Mouse (Mus musculus) heart, adult 8-10 months (tissue): Measurements from ENCODE around the gene Trpc2. TPM values are rescaled to one million over a fixed set of nuclear protein-coding genes. Genes with fewer than 3 reads are reported as not detected.

ENCODE experiments used
- DNase-seq: peaks from one replicate; pipeline ENCODE4 v3.0.0; 2022; ENCODE audit warnings: low spot score
- total RNA-seq, 4 experiments: library from RNA; stranded (reverse); gene quantifications; 2 replicates each; pipeline ENCODE4 v1.2.4; 2022

Gene Trpc2
- total RNA-seq, 4 experiments from 2014 or later, result 0.11 to 0.87 TPM; not detected in 2

GRCm38 (mm10) chr7:102102241-102102640, 19.3 kb downstream of the Trpc2 start:
- DNase-seq, result no peak

- DNase-seq, result no peak
Observed at GRCm38 (mm10) chr7:102102696-102103095, 19.8 kb downstream of the Trpc2 start.

GRCm38 (mm10) chr7:102103555-102103954, 20.6 kb downstream of the Trpc2 start:
- DNase-seq, result no peak

GRCm38 (mm10) chr7:102104126-102104525, 21.2 kb downstream of the Trpc2 start:
- no peak for DNase-seq

- DNase-seq, result no peak
Observed at GRCm38 (mm10) chr7:102106700-102107141, 23.8 kb downstream of the Trpc2 start.

- no peak for DNase-seq
Observed at GRCm38 (mm10) chr7:102108206-102108605, 25.3 kb downstream of the Trpc2 start.

GRCm38 (mm10) chr7:102109171-102109570, 26.3 kb downstream of the Trpc2 start, which contains the start of gene Art5:
Gene Art5, minus strand, starts transcription at chr7:102109489.
- DNase-seq, result no peak

- DNase-seq, result no peak
Observed at GRCm38 (mm10) chr7:102109746-102110145, 26.8 kb downstream of the Trpc2 start.

GRCm38 (mm10) chr7:102113151-102113729, 30.3 kb downstream of the Trpc2 start:
- DNase-seq, result no peak

GRCm38 (mm10) chr7:102116579-102117331, 33.8 kb downstream of the Trpc2 start, which contains the start of gene Chrna10:
Gene Chrna10, minus strand, starts transcription at chr7:102116828.
- DNase-seq, result no peak

GRCm38 (mm10) chr7:102117382-102117781, 34.5 kb downstream of the Trpc2 start:
- DNase-seq, result no peak

- DNase-seq, result no peak
Observed at GRCm38 (mm10) chr7:102120326-102120725, 37.4 kb downstream of the Trpc2 start.

GRCm38 (mm10) chr7:102132395-102132794, 49.5 kb downstream of the Trpc2 start:
- DNase-seq, result peak; percentile 26

- no peak for DNase-seq
Observed at GRCm38 (mm10) chr7:102137464-102137863, 54.5 kb downstream of the Trpc2 start.

- DNase-seq, result no peak
Observed at GRCm38 (mm10) chr7:102137898-102138297, 55.0 kb downstream of the Trpc2 start.

Other genes with a start within 250 kb of the Trpc2 start
- gene Inppl1, start 244.9 kb upstream of the Trpc2 start, total RNA-seq, result 100 to 1,000 TPM; 174 to 207 (median 187) TPM
- gene Folr2, start 225.9 kb upstream of the Trpc2 start, total RNA-seq, result 1 to 10 TPM; 3.1 to 5.9 (median 4.3) TPM
- gene Anapc15, start 219.4 kb upstream of the Trpc2 start, total RNA-seq, result 10 to 100 TPM; 20.8 to 26.8 (median 24.9) TPM
- under 1 TPM in 1 of 4 experiments, not detected in 3; 0.44 TPM for gene Folr1, start 212.3 kb upstream of the Trpc2 start, total RNA-seq
- gene Lamtor1, start 177.2 kb upstream of the Trpc2 start, total RNA-seq, result 100 to 1,000 TPM; 119 to 133 (median 122) TPM
- gene Tomt, start 176.8 kb upstream of the Trpc2 start, total RNA-seq, result not detected
- 1 to 10 TPM; 4.3 to 6.2 (median 5.4) TPM for gene Lrrc51, start 149.2 kb upstream of the Trpc2 start, total RNA-seq
- 100 to 1,000 TPM in 2 of 4 experiments, 10 to 100 TPM in 2; 90.6 to 103 (median 98.5) TPM for gene Numa1, start 149.0 kb upstream of the Trpc2 start, total RNA-seq
- 10 to 100 TPM in 2 of 4 experiments, 1 to 10 TPM in 2; 7.1 to 15.8 (median 9.8) TPM for gene Il18bp, start 64.4 kb upstream of the Trpc2 start, total RNA-seq
- gene Rnf121, start 17.6 kb upstream of the Trpc2 start, total RNA-seq, result 10 to 100 TPM; 19.4 to 25.8 (median 22.5) TPM
- gene Xndc1, start 17.6 kb upstream of the Trpc2 start, total RNA-seq, result 1 to 10 TPM; 4.9 to 8.4 (median 6.2) TPM
- 1 to 10 TPM in 2 of 4 experiments, under 1 TPM in 2; 0.47 to 1.1 (median 0.82) TPM for gene Xntrpc, start 17.4 kb upstream of the Trpc2 start, total RNA-seq
- gene Art1, start 18.6 kb downstream of the Trpc2 start, total RNA-seq, result 100 to 1,000 TPM; 301 to 387 (median 344) TPM
- 10 to 100 TPM; 15.4 to 33.2 (median 23.0) TPM for gene Art5, start 26.4 kb downstream of the Trpc2 start, total RNA-seq
- not detected for gene Chrna10, start 33.7 kb downstream of the Trpc2 start, total RNA-seq
- 10 to 100 TPM; 31.6 to 34.8 (median 32.8) TPM for gene Nup98, start 127.1 kb downstream of the Trpc2 start, total RNA-seq
- gene Pgap2, start 127.1 kb downstream of the Trpc2 start, total RNA-seq, result 10 to 100 TPM; 62.6 to 83.1 (median 73.8) TPM
- gene Rhog, start 172.9 kb downstream of the Trpc2 start, total RNA-seq, result 10 to 100 TPM; 17.5 to 20.1 (median 19.2) TPM
- 10 to 100 TPM; 21.9 to 25.1 (median 24.0) TPM for gene Stim1, start 184.7 kb downstream of the Trpc2 start, total RNA-seq